Mouse (Mus musculus) heart, embryonic 14.5 days (tissue): ENCODE results near the gene Mpzl1. TPM values are rescaled to one million over a fixed set of nuclear protein-coding genes. Genes with fewer than 3 reads are reported as not detected.

Experiments used
- polyA plus RNA-seq: library from polyadenylated mRNA; unstranded; fragments of >200 nt; fragmentation: Nextera tagmentation; extraction: Ambion mirVana; gene quantifications from 2 replicates; pipeline ENCODE4 v1.2.1, GENCODE M21; 2014

The Mpzl1 gene
- polyA plus RNA-seq, 1 experiment from 2014 or later = 121 TPM

Other genes with a start within 250 kb of the Mpzl1 start
- 21.6 and 24.7 TPM in 2 replicates for gene Dcaf6, start 174.1 kb downstream of the Mpzl1 start, polyA plus RNA-seq
- gene Mpc2, start 173.9 kb downstream of the Mpzl1 start, polyA plus RNA-seq = 311 and 319 TPM in 2 replicates
- 0.09 and 0.23 TPM in 2 replicates for gene Adcy10, start 149.4 kb downstream of the Mpzl1 start, polyA plus RNA-seq
- 81.2 and 86.3 TPM in 2 replicates for gene Rcsd1, start 75.2 kb upstream of the Mpzl1 start, polyA plus RNA-seq
- 93.5 and 95.7 TPM in 2 replicates for gene Creg1, start 129.2 kb upstream of the Mpzl1 start, polyA plus RNA-seq
- gene Cd247, start 154.1 kb upstream of the Mpzl1 start, polyA plus RNA-seq = 0.35 and 0.59 TPM in 2 replicates